Mouse (Mus musculus) neural tube, embryonic 13.5 days (tissue): ENCODE data around the gene Slc35f5. TPM values are rescaled to one million over a fixed set of nuclear protein-coding genes. Genes with fewer than 3 reads are reported as not detected.
"Not testable (repeated sequence)": the region's sequence is repeated elsewhere in the genome, so short reads cannot be mapped to it uniquely, and the experiment has no call there.

ENCODE experiments used
- ATAC-seq: fragments of 200-750 bp; cut with Nextera tagmentation; 2 replicates; pipeline ENCODE4 v1.8.0; 2017; ENCODE audit warnings: low read depth, mild to moderate bottlenecking, moderate TSS enrichment, moderate library complexity
- H3K27ac ChIP-seq: fragments of 300-500 bp; sonication (generic); replicated peaks from 2 replicates; pipeline ENCODE4 v1.5.1; 2015; ENCODE audit warnings: moderate library complexity, mild to moderate bottlenecking, inconsistent platforms
- H3K27me3 ChIP-seq: fragments of 300-500 bp; sonication (generic); 2 replicates; pipeline ENCODE4 v1.6.1; 2015; ENCODE audit warnings: mild to moderate bottlenecking, inconsistent platforms
- H3K36me3 ChIP-seq: fragments of 300-500 bp; sonication (generic); 2 replicates; pipeline ENCODE4 v1.6.1; 2015; ENCODE audit warnings: mild to moderate bottlenecking, inconsistent platforms
- H3K4me1 ChIP-seq: fragments of 300-500 bp; sonication (generic); replicated peaks from 2 replicates; pipeline ENCODE4 v1.6.1; 2015; ENCODE audit warnings: inconsistent platforms
- H3K4me2 ChIP-seq: fragments of 300-500 bp; sonication (generic); 2 replicates; pipeline ENCODE4 v1.6.1; 2015; ENCODE audit warnings: inconsistent platforms, mild to moderate bottlenecking, moderate library complexity
- H3K4me3 ChIP-seq: fragments of 300-500 bp; sonication (generic); 2 replicates; pipeline ENCODE4 v1.5.1; 2015; ENCODE audit warnings: mild to moderate bottlenecking, inconsistent platforms
- H3K9ac ChIP-seq: fragments of 300-500 bp; sonication (generic); 2 replicates; pipeline ENCODE4 v1.6.1; 2015; ENCODE audit warnings: moderate library complexity, mild to moderate bottlenecking, inconsistent platforms
- H3K9me3 ChIP-seq: fragments of 300-500 bp; sonication (generic); 2 replicates; pipeline ENCODE4 v1.6.1; 2016; ENCODE audit warnings: inconsistent platforms
- WGBS: fragments of 180-500 bp; shearing (Covaris S2); methylation state at CpG from one replicate; pipeline ENCODE4 v1.1.7; 2015; 5-methylcytosine and 5-hydroxymethylcytosine counted together
- polyA plus RNA-seq: library from polyadenylated mRNA; unstranded; fragments of >200 nt; fragmentation: Nextera tagmentation; extraction: Ambion mirVana; gene quantifications from 2 replicates; pipeline ENCODE4 v1.2.1, GENCODE M21; 2015

The Slc35f5 gene
- 26.1 and 30.2 TPM in 2 replicates for polyA plus RNA-seq

DNA sequence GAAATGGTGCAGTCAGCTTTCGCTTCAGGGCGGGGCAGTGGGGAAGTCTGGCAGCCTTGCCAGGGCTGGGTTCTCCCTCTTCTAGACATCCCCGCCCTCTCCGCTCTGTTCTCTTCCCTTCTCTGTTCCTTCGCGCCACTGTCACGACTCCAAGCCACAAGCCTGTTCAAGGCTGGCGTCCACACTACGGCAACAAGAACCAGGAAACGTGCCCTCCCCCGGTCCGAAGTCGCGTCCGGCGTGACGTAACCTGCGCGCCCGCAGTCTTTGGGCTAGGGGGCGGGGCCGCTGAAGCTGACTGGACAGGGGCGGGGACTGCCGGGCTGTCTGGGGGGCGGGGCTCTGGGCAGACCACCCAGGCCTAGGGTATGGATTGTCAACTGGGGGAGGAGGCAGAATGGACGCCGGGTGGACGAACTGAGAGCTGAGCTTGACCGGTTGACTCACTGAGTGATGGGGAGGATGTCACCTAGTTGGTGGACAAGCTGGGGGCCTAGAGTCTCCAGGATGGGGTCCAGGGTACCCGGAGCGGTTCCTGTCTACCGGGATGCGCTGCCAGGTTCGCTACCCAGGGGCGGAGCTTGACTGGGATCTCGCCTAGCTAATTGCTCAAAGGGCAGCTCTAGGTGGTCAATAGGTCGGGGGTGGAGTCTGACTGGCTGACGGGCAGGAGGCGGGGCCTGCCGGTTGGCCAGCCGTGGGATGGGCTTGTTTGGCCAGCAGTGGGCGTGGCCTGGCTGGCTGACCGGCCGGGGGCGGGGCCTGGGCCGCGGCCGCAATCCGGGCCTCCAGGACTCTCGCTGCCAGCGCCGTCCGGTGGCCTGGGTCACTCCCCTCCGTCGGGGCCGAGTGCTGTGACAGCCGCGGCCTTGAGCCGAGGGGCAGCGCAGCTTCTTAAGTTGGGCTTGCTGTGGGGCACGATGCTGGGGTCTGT, at the start of gene Slc35f5:
Gene Slc35f5 (plus strand): TSS at position 337 of the 934 bp plus-strand sequence.
- Histone ChIP-seq H3K4me2 (peak within 1 kb of the TSS; percentile 72), H3K9me3 (no peaks in the 10 kb centered on the region), H3K36me3 (peaks cover 7% of the 10 kb centered on the region; the same call in 1 of the 2 replicates), H3K27me3 (no peaks in the 10 kb centered on the region), H3K27ac (peak within 1 kb of the TSS; percentile 90), H3K4me1 (peaks cover 18% of the 10 kb centered on the region), H3K9ac (peak within 1 kb of the TSS; percentile 95), H3K4me3 (peak within 1 kb of the TSS; percentile 88)
- WGBS, result under 1% methylated on average over 61 of the region's 61 CpGs
- ATAC-seq, result peak; percentile 97

DNA sequence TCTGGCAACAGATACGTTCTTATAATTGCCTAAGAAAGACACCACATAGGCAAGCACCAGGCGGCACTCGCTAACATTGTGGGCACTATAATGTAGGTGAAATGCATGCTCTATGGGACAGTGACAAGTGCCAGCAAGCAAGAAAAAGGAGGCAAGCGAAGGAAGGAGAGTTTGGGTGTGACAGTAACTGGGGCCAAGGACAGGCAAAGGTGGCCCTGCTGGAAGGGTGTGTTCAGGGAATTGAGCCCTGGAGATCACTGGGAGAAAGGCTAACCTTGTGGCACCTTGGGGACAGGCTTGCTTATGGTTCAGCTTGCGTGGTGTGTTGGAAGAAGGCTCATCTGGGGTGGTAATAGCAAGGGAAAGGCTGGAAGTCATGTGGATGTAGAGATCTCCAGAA, 45.7 kb upstream of the Slc35f5 start:
- no peaks in the 10 kb centered on the region for H3K27me3 ChIP-seq
- H3K36me3 ChIP-seq, result no peaks in the 10 kb centered on the region
- H3K9me3 ChIP-seq, result no peaks in the 10 kb centered on the region
- H3K9ac ChIP-seq, result no peak overlapping the region
- no peak for ATAC-seq
- no peak overlapping the region for H3K27ac ChIP-seq
- no peak overlapping the region for H3K4me2 ChIP-seq
- WGBS, result 89% methylated on average over 5 of the region's 5 CpGs
- no peaks in the 10 kb centered on the region for H3K4me1 ChIP-seq
- H3K4me3 ChIP-seq, result no peak overlapping the region

DNA sequence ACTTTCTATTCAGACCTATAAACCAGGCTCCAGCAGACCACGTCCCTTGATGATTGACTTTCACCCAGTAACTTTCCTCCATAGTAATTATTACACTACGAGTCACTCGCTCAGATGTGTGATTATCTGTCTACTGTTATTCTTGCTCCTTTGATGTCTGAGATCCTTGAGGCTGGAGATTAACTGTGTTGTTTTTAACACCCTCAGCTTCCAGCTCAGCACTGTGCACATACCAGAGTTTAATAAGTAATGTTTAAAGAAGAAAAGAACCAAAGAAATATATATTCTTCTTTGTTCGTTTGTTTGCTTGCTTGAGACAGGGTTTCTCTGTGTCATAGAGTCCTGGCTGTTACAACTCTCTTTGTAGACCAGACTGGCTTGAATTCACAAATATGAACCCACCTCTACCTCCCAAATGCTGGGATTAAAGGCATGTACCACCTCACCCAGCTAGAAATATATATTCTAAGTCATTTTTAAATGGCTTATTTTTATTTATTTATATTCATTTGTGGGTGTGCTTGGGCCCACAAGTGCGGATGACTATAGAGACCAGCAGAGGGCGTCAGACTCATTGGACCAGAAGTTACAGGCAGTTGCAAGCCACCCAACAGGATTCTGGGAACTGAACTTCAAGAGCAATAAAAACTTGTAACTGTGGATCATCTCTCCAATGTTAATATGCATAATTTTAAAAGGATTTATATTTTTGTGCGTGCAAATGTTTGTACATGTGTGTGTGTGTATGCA, 43.3 kb upstream of the Slc35f5 start:
- no peaks in the 10 kb centered on the region for H3K36me3 ChIP-seq
- no peak overlapping the region for H3K9ac ChIP-seq
- H3K4me2 ChIP-seq, result no peak overlapping the region
- H3K4me1 ChIP-seq, result no peaks in the 10 kb centered on the region
- H3K4me3 ChIP-seq, result no peak overlapping the region
- ATAC-seq, result no peak
- H3K9me3 ChIP-seq, result no peaks in the 10 kb centered on the region
- WGBS, result 78% methylated on average over 7 of the region's 7 CpGs
- H3K27ac ChIP-seq, result no peak overlapping the region
- H3K27me3 ChIP-seq, result no peaks in the 10 kb centered on the region

DNA sequence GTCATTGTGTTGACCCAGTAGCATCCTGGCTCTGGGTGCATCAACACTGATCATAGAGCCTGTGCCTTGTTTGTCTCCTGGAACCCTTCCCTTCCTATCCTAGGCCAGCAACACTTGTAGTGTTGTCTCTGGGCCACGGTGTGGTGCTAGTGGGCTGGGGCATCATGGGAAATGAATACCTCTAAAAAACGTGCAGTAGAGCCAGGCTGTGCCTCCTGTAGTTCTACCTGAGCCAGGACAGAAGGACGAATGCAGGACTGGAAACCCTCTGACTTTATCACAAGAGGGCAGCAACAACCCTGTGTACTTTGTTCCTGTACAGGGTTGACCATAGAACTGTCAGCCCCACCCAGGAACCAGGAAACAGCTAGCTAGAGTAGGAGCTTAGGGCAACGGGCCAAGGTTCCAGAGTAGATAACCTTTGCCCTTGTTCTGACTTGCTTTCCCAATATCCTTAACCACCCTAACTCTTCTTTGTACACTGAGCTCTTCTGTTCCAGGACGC, 41.2 kb upstream of the Slc35f5 start:
- Histone ChIP-seq H3K4me3 (no peak overlapping the region), H3K9ac (no peak overlapping the region), H3K36me3 (no peaks in the 10 kb centered on the region), H3K27me3 (no peaks in the 10 kb centered on the region), H3K27ac (no peak overlapping the region), H3K4me1 (no peaks in the 10 kb centered on the region), H3K9me3 (no peaks in the 10 kb centered on the region), H3K4me2 (no peak overlapping the region)
- 67% methylated on average over 5 of the region's 5 CpGs for WGBS
- no peak for ATAC-seq

DNA sequence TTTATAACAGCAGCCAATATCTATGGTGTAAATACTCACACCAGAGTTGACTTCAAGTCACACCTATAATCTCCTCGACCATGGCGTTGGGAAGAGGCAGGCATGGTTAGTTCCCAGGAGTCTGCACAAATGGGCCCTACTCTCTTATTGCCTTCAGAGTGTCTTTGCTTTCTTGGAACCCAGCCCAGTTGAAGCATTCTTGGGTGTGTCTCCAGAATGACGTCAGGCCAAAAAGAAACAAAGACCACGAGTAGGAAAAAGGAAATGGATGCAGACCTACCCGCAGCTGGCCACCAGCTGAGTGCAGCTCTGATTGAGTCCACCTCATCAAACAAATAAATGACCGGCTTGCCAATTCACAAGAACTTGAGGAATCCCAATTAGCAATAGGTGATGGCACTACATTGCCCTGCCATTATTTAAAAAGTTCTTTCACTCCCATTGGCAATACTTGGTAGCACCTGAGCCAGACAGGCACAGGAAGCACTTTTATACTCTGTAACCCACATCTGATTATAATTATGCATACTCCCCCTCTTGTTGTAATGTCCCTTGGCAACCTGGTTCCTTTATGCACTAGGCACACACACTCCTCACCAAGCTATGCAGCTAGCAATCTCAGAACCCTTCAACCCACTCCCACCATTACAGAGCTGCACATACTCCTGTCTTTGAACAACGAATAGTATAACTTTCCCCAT, 34.3 kb upstream of the Slc35f5 start:
- H3K9me3 ChIP-seq, result no peaks in the 10 kb centered on the region
- no peak overlapping the region for H3K9ac ChIP-seq
- 70% methylated on average over 7 of the region's 7 CpGs for WGBS
- H3K27me3 ChIP-seq, result no peaks in the 10 kb centered on the region
- H3K27ac ChIP-seq, result no peak overlapping the region
- no peak for ATAC-seq
- H3K4me3 ChIP-seq, result no peak overlapping the region
- no peaks in the 10 kb centered on the region for H3K4me1 ChIP-seq
- no peaks in the 10 kb centered on the region for H3K36me3 ChIP-seq
- H3K4me2 ChIP-seq, result no peak overlapping the region

DNA sequence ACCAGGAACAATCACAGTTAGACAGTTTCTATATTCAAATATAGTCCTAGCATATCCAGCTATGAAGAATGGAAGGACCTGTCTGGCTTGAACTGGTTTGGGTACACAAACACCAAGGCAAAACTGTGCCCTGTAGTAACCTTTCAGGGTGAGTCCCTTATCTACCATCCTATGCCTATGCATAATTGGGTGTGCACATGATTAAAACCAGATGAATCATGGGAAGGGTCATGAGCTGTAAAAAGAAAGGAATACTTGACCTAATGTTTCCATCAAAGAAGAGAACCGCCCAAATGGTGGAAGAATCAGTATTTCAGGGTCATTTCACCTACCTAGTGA, 33.8 kb upstream of the Slc35f5 start:
- H3K4me3 ChIP-seq, result no peak overlapping the region
- 92% methylated on average over 1 of the region's 1 CpGs for WGBS
- no peak overlapping the region for H3K4me2 ChIP-seq
- no peaks in the 10 kb centered on the region for H3K4me1 ChIP-seq
- H3K36me3 ChIP-seq, result no peaks in the 10 kb centered on the region
- no peaks in the 10 kb centered on the region for H3K27me3 ChIP-seq
- ATAC-seq, result no peak
- H3K9ac ChIP-seq, result no peak overlapping the region
- H3K27ac ChIP-seq, result no peak overlapping the region
- H3K9me3 ChIP-seq, result no peaks in the 10 kb centered on the region

DNA sequence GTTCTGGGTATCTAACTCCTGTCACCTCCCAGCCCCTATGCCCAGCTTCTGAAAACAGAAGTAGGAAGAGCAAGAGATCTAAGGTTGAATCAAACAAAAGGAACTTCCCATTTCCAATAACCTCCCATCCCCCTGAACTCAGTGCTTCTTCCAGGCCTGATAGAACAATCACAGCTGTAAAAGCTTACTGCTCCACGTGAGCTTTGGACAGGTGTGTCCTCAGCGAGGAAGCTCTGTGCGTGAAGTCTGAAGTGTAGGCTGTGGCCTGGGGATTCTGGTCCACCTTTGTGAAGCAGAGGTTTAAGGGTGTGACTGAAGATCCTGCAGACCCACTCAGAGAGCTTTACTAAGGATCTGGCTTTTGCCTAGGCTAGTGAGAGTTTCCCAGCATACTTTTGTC, 33.0 kb upstream of the Slc35f5 start:
- 79% methylated on average over 3 of the region's 3 CpGs for WGBS
- Histone ChIP-seq H3K27me3 (no peaks in the 10 kb centered on the region), H3K9ac (no peak overlapping the region), H3K4me3 (no peak overlapping the region), H3K4me2 (no peak overlapping the region), H3K36me3 (no peaks in the 10 kb centered on the region), H3K4me1 (no peaks in the 10 kb centered on the region), H3K27ac (no peak overlapping the region), H3K9me3 (no peaks in the 10 kb centered on the region)
- no peak for ATAC-seq

DNA sequence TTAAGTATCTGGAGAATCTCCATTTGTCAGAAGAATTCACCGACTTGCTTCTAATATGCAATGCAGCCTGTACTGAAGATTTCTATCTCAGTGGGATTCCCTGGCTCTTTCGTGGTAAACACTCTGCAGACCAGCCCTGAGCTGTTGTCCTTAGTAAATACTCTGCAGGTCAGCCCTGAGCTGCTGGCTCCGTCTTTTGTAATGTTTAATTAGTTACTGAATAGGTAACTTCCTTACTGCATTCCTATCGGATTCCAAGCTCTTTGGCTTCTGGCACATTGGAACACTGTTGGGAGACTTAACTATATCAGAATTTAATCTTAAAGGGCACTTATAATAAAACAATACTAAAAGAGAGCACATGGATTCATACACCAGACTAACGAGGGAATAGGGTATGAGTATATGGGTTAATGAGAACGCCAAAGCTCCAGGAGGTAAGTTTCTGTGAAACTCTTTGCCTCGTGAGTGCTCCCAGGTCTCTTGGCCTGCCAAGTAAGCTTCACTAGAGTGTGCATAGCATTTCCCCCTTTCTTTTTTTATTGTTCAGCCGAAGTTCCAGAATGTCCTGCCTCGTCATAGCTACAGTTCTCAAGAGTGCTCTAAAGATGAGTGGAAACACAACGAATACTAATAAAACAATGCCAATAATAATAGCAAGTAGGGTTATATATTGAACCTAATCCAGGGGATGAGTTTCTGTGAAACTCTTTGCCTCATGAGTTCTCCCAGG, 27.0 kb upstream of the Slc35f5 start:
- not testable (repeated sequence) for ATAC-seq

DNA sequence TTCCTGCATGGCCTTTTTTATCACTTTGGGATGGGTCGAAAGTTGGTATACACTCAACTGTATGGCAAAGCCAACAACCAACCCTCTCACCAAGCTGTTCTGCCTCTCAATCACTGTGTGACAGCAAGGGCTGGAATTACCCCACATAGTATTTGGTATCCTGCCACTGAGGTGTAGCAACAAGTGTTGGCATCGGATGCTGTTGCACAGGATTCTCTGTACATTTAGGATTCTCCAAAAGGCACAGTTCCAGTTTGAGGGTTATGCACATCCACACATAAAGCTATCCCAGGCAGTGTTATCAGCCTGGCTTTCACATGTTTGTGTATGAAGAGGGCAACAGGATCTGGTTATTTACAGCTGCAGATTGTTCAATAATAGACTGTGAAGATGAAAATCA, 23.3 kb upstream of the Slc35f5 start:
- Histone ChIP-seq H3K4me2 (no peak overlapping the region), H3K27ac (no peak overlapping the region), H3K9ac (no peak overlapping the region), H3K36me3 (no peaks in the 10 kb centered on the region), H3K9me3 (no peaks in the 10 kb centered on the region), H3K4me3 (no peak overlapping the region), H3K4me1 (no peaks in the 10 kb centered on the region), H3K27me3 (no peaks in the 10 kb centered on the region)
- ATAC-seq, result no peak
- WGBS, result 97% methylated on average over 2 of the region's 2 CpGs

More for the DNA sequence above, 27.0 kb upstream of the Slc35f5 start:
- not testable (repeated sequence) for H3K9me3 ChIP-seq, H3K36me3 ChIP-seq, H3K4me1 ChIP-seq, H3K4me2 ChIP-seq, H3K27ac ChIP-seq, H3K4me3 ChIP-seq, H3K9ac ChIP-seq, H3K27me3 ChIP-seq
- WGBS, result 81% methylated on average over 10 of the region's 10 CpGs

DNA sequence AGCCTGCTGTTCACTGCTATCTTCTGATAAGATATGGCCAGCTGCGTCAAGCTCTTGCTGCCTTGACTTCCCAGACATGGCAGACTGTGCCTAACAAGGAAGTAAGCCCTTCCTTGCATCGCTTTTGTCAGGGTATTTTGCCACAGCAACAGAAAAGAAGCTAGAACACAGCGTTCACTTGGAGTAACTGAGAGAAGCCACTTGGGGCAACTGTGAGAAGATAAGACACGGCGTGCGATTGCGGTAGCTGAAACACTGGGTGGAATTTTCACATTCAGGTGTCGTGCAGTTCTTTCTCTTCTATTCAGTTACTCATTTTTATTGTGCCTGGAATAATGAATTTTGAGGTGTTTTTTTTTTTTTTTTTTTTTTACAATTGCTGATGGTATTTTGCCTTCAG, 22.6 kb upstream of the Slc35f5 start:
- no peak overlapping the region for H3K4me3 ChIP-seq
- ATAC-seq, result no peak
- no peaks in the 10 kb centered on the region for H3K36me3 ChIP-seq
- no peaks in the 10 kb centered on the region for H3K4me1 ChIP-seq
- 90% methylated on average over 8 of the region's 8 CpGs for WGBS
- H3K27ac ChIP-seq, result no peak overlapping the region
- no peak overlapping the region for H3K9ac ChIP-seq
- H3K27me3 ChIP-seq, result no peaks in the 10 kb centered on the region
- H3K9me3 ChIP-seq, result no peaks in the 10 kb centered on the region
- H3K4me2 ChIP-seq, result no peak overlapping the region

DNA sequence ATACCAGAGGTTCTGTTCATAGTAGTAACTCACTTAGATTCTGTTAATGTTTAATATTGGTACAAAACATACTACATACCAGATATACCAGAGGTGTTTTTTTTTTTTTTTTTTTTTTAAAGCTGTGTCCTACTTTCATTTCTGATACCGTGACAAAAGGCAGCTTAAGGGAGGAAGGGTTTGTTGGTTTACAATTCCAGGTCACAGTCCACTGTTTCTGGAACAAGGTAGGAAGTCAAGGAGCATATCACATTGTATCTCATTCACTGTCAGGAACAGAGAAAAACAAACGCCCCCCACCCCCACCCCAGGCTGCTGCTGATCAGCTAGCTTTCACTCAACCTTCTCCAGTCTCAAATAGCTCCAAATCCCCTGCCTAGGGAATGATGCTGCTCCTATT, 21.1 kb upstream of the Slc35f5 start:
- Histone ChIP-seq H3K9me3 (no peaks in the 10 kb centered on the region), H3K9ac (no peak overlapping the region), H3K4me3 (no peak overlapping the region), H3K4me1 (no peaks in the 10 kb centered on the region), H3K36me3 (no peaks in the 10 kb centered on the region), H3K4me2 (no peak overlapping the region), H3K27me3 (no peaks in the 10 kb centered on the region), H3K27ac (no peak overlapping the region)
- no peak for ATAC-seq
- 81% methylated on average over 2 of the region's 2 CpGs for WGBS
